In genomic region chr7:114635569-114636101, GRCm38 (mm10) we compare ENCODE assay signal across 8 mouse cellular contexts. TPM values are rescaled to one million over a fixed set of nuclear protein-coding genes. Genes with fewer than 3 reads are reported as not detected.
DNase-seq lines count a peak whose midpoint lies in the region; ATAC-seq and TF ChIP-seq lines count a peak whose summit lies in the region.

No protein-coding gene starts in this region.

- H3K36me3 ChIP-seq in forebrain, embryonic 12.5 days (replicated peaks), result no peaks in the 10 kb centered on the region
- no peaks in the 10 kb centered on the region for H3K36me3 ChIP-seq in hindbrain, embryonic 16.5 days (ENCODE audit: control insufficient read depth, insufficient read depth, low read length)
- H3K36me3 ChIP-seq in megakaryocyte, embryonic 14.5 days (replicated peaks; ENCODE audit: low read length), result no peaks in the 10 kb centered on the region

- intact Hi-C loops in gastrocnemius, postnatal 14 days (cut with DNase I; ENCODE audit: low total_unique reads), result no loop called here
- intact Hi-C loops in left cerebral cortex, adult 2 months (cut with DNase I), result loop anchor here (1.0 to 10.0 kb wide), 2 partner anchors 55 to 351 kb away; no protein-coding TSS in a partner anchor

- H3K4me2 ChIP-seq in forebrain, embryonic 12.5 days, result peak overlapping the region; percentile 95
- peak overlapping the region; percentile 66 for H3K4me2 ChIP-seq in hindbrain, embryonic 16.5 days (ENCODE audit: low read length)

- peak overlapping the region; percentile 45 for H3K4me3 ChIP-seq in forebrain, embryonic 12.5 days (replicated peaks)
- peak overlapping the region; percentile 43 for H3K4me3 ChIP-seq in hindbrain, embryonic 16.5 days (ENCODE audit: low read length)
- H3K4me3 ChIP-seq in left cerebral cortex, adult 2 months, result peak overlapping the region; percentile 49
- peak overlapping the region; percentile 90 for H3K4me3 ChIP-seq in megakaryocyte, embryonic 14.5 days (replicated peaks)

- peaks cover 39% of the 10 kb centered on the region for H3K27me3 ChIP-seq in forebrain, embryonic 12.5 days
- H3K27me3 ChIP-seq in hindbrain, embryonic 16.5 days (replicated peaks; ENCODE audit: control insufficient read depth, insufficient read depth, low read length), result no peaks in the 10 kb centered on the region; the same call in 1 of the 2 replicates
- peaks cover 55% of the 10 kb centered on the region for H3K27me3 ChIP-seq in megakaryocyte, embryonic 14.5 days (replicated peaks)

- no peaks in the 10 kb centered on the region for H3K9me3 ChIP-seq in forebrain, embryonic 12.5 days
- no peaks in the 10 kb centered on the region for H3K9me3 ChIP-seq in hindbrain, embryonic 16.5 days (ENCODE audit: control insufficient read depth, low read length)
- H3K9me3 ChIP-seq in megakaryocyte, embryonic 14.5 days, result no peaks in the 10 kb centered on the region

- H3K9ac ChIP-seq in forebrain, embryonic 12.5 days, result peak overlapping the region; percentile 50
- peak overlapping the region; percentile 44 for H3K9ac ChIP-seq in hindbrain, embryonic 16.5 days (ENCODE audit: low read depth, low read length)

- peak; percentile 23; the same call in 1 of the 2 replicates for ATAC-seq in forebrain, embryonic 12.5 days (ENCODE audit: low FRiP score)
- peak; percentile 72 for ATAC-seq in hindbrain, embryonic 16.5 days

- H3K4me1 ChIP-seq in forebrain, embryonic 12.5 days, result peaks cover 8% of the 10 kb centered on the region; the same call in 1 of the 2 replicates
- peaks cover 3% of the 10 kb centered on the region; the same call in 1 of the 2 replicates for H3K4me1 ChIP-seq in hindbrain, embryonic 16.5 days (ENCODE audit: control insufficient read depth, insufficient read depth, low read depth, low read length)
- peaks cover 20% of the 10 kb centered on the region for H3K4me1 ChIP-seq in megakaryocyte, embryonic 14.5 days

- TF ChIP-seq CTCF in left cerebral cortex, adult 2 months (IDR thresholded peaks at IDR 0.05), result peak; percentile 73

- DNase-seq in gastrocnemius, postnatal 10 days, result peak; percentile 14
- DNase-seq in gastrocnemius, postnatal 14 days, result no peak
- peak; percentile 3 for DNase-seq in c-Kit-positive CD71-negative TER-119-negative erythroid progenitor cells, embryonic 14.5 days (ENCODE audit: low read depth)
- peak; percentile 29 to 47 for DNase-seq in left cerebral cortex, adult 2 months (ENCODE audit: extremely low spot score in 1 of 2, low spot score in 2 of 2)
- DNase-seq in skeletal muscle tissue, adult 2 months (ENCODE audit: low read depth, low spot score), result peak; percentile 4

- no peak overlapping the region for H3K27ac ChIP-seq in forebrain, embryonic 12.5 days
- no peak overlapping the region for H3K27ac ChIP-seq in hindbrain, embryonic 16.5 days (ENCODE audit: low read depth, low read length)
- no peak overlapping the region for H3K27ac ChIP-seq in left cerebral cortex, adult 2 months

- WGBS in forebrain, embryonic 12.5 days, result under 1% methylated on average over 20 of the region's 20 CpGs
- under 1% methylated on average over 20 of the region's 20 CpGs for WGBS in hindbrain, embryonic 16.5 days

RNA-seq across cellular contexts. Expression of gene Calca, which starts 0.5 kb away (rescaled TPM):
- total RNA-seq in gastrocnemius, postnatal 10 days (2021), result not detected
- total RNA-seq in gastrocnemius, postnatal 14 days (2021), result not detected
- polyA plus RNA-seq in forebrain, embryonic 12.5 days (2016; fragmentation: Nextera tagmentation; extraction: Ambion mirVana), result 14.8 and 16.7 TPM in 2 replicates
- 26.8 and 28.2 TPM in 2 replicates for polyA plus RNA-seq in hindbrain, embryonic 16.5 days (2015; fragmentation: Nextera tagmentation; extraction: Ambion mirVana)
- total RNA-seq in left cerebral cortex, adult 2 months (2021), result 1 to 10 TPM in 1 of 2 experiments, under 1 TPM in 1; 0.36 to 1.1 TPM
- 5.9 TPM in 1 of 2 replicates, not detected in the other for polyA plus RNA-seq in megakaryocyte, embryonic 14.5 days (2012; ENCODE audit: insufficient read depth, low replicate concordance)
